Mouse (Mus musculus): ENCODE data around the gene 2410004B18Rik. TPM values are rescaled to one million over a fixed set of nuclear protein-coding genes. Genes with fewer than 3 reads are reported as not detected.
A peak's percentile ranks its signal among the peaks of the same experiment; 100 is the strongest.

2410004B18Rik gene
- polyA plus RNA-seq, 1 experiment from 2014 or later, result 38.7 TPM

DNA sequence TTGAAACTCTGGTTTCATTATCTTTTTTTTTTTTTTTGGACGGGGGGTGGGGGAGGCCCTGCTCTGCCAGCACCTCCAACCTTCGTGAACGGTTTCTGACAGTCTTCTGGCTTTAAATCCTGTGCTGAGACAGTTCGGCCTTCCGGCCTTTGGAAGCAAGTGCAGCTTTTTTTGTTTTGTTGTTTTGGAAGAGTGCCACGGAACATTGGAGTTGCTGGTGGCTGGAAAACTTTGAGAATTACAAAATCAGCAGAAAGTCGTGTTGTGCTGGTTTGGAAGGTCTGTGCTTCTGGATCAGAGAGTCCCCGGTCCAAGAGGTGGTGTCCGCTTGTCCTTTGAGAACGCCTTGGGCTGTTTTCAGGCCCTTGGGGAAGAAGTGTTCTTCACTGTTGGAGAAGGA, 55.0 kb downstream of the 2410004B18Rik start:
- no peaks in the 10 kb centered on the region for H3K36me3 ChIP-seq (ENCODE audit: control insufficient read depth, insufficient read depth)
- H3K9ac ChIP-seq (ENCODE audit: low read depth, low read length), result no peak overlapping the region
- no peak overlapping the region for H3K4me2 ChIP-seq (replicated peaks; ENCODE audit: low read depth)
- no peaks in the 10 kb centered on the region for H3K9me3 ChIP-seq (ENCODE audit: control insufficient read depth)
- H3K4me1 ChIP-seq (replicated peaks; ENCODE audit: control insufficient read depth, insufficient read depth, low read length), result 0 out of 2 replicates have a peak, but pooled peaks cover 4% of the 10 kb centered on the region
- H3K27ac ChIP-seq (ENCODE audit: low read depth, low read length), result no peak overlapping the region
- no peak for TF ChIP-seq CTCF (IDR thresholded peaks at IDR 0.05; ENCODE audit: low read depth)
- ATAC-seq, result no peak
- WGBS, result 67% methylated on average over 10 of the region's 10 CpGs
- no peak overlapping the region for H3K4me3 ChIP-seq (ENCODE audit: low read depth, low read length)
- no peaks in the 10 kb centered on the region for H3K27me3 ChIP-seq (replicated peaks; ENCODE audit: control insufficient read depth, insufficient read depth, low read length)

DNA sequence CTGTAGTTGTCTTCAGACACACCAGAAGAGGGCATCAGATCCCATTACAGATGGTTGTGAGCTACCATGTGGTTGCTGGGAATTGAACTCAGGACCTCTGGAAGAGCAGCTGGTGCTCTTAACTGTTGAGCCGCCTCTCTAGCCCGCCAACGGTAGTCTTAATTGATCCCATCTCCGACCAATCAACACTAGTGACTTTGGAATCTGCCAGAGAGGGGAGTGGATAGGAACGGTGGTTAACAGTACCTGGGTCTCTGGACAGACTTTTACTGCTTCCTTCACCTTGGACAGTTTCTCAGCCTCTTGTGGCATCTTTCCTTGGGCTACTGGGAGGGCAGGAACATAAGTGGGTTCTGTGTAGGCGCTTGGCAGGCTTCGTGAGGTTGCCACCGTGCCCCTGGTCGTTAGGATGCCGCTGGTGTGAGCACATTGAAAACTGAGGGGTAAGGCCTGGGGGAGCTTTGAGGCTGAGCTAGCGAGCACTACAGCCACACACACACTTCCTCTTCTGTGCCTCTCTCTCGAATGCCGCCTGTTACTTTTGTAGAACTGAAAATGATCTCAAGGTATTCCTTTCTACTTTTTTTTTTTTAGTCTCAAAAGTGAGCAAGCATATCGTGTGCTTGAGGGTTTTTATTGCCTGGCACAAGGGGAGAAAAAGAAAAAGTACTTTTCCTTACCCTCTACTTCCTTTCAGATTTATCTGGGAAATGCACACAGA, 55.8 kb downstream of the 2410004B18Rik start:
- Histone ChIP-seq H3K4me2 (replicated peaks; ENCODE audit: low read depth) (no peak overlapping the region), H3K4me1 (replicated peaks; ENCODE audit: control insufficient read depth, insufficient read depth, low read length) (0 out of 2 replicates have a peak, but pooled peaks cover 4% of the 10 kb centered on the region), H3K9me3 (ENCODE audit: control insufficient read depth) (no peaks in the 10 kb centered on the region), H3K27me3 (replicated peaks; ENCODE audit: control insufficient read depth, insufficient read depth, low read length) (no peaks in the 10 kb centered on the region), H3K4me3 (ENCODE audit: low read depth, low read length) (no peak overlapping the region), H3K9ac (ENCODE audit: low read depth, low read length) (no peak overlapping the region), H3K27ac (ENCODE audit: low read depth, low read length) (no peak overlapping the region), H3K36me3 (ENCODE audit: control insufficient read depth, insufficient read depth) (no peaks in the 10 kb centered on the region)
- TF ChIP-seq CTCF (IDR thresholded peaks at IDR 0.05; ENCODE audit: low read depth), result 0 out of 2 replicates have a peak, but pooled peaks have one; percentile 3
- no peak for ATAC-seq
- whole genome bisulfite sequencing, result 70% methylated on average over 14 of the region's 14 CpGs

Other genes starting within 250 kb of the 2410004B18Rik start
- 24.9 and 25.9 TPM in 2 replicates for gene Ddah1, start 179.3 kb upstream of the 2410004B18Rik start, polyA plus RNA-seq (2015; fragmentation: Nextera tagmentation; extraction: Ambion mirVana)
- gene Bcl10, start 15.2 kb upstream of the 2410004B18Rik start, polyA plus RNA-seq (2015; fragmentation: Nextera tagmentation; extraction: Ambion mirVana), result 39.1 and 40.3 TPM in 2 replicates
- 0.98 and 1.5 TPM in 2 replicates for gene Syde2, start 49.9 kb downstream of the 2410004B18Rik start, polyA plus RNA-seq (2015; fragmentation: Nextera tagmentation; extraction: Ambion mirVana)
- gene Wdr63, start 170.1 kb downstream of the 2410004B18Rik start, polyA plus RNA-seq (2015; fragmentation: Nextera tagmentation; extraction: Ambion mirVana), result 0.89 and 1.0 TPM in 2 replicates
- 137 and 144 TPM in 2 replicates for gene Mcoln3, start 179.4 kb downstream of the 2410004B18Rik start, polyA plus RNA-seq (2015; fragmentation: Nextera tagmentation; extraction: Ambion mirVana)
- gene Mcoln2, start 211.8 kb downstream of the 2410004B18Rik start, polyA plus RNA-seq (2015; fragmentation: Nextera tagmentation; extraction: Ambion mirVana), result 6.4 TPM in 2 replicates